Mouse (Mus musculus) limb, embryonic 12.5 days (tissue): Measurements from ENCODE around the gene Actr3. TPM values are rescaled to one million over a fixed set of nuclear protein-coding genes. Genes with fewer than 3 reads are reported as not detected.
"Not testable (repeated sequence)": the region's sequence is repeated elsewhere in the genome, so short reads cannot be mapped to it uniquely, and the experiment has no call there.

Experiments
- ATAC-seq: fragments of 200-750 bp; cut with Nextera tagmentation; 2 replicates; pipeline ENCODE4 v1.8.0; 2017; ENCODE audit warnings: low read depth, moderate TSS enrichment; ENCODE audit not compliant: insufficient number of reproducible peaks, insufficient read depth, low FRiP score, low TSS enrichment
- H3K27ac ChIP-seq: fragments of 300-500 bp; sonication (generic); 2 replicates; pipeline ENCODE4 v1.5.1; 2016; ENCODE audit warnings: mild to moderate bottlenecking, moderate library complexity
- H3K27me3 ChIP-seq: fragments of 300-500 bp; sonication (generic); 2 replicates; pipeline ENCODE4 v1.6.1; 2016; ENCODE audit warnings: mild to moderate bottlenecking, moderate library complexity
- H3K36me3 ChIP-seq: fragments of 300-500 bp; sonication (generic); 2 replicates; pipeline ENCODE4 v1.6.1; 2016; ENCODE audit warnings: mild to moderate bottlenecking, moderate library complexity
- H3K4me1 ChIP-seq: fragments of 300-500 bp; sonication (generic); replicated peaks from 2 replicates; pipeline ENCODE4 v1.6.1; 2016
- H3K4me2 ChIP-seq: fragments of 300-500 bp; sonication (generic); 2 replicates; pipeline ENCODE4 v1.6.1; 2016; ENCODE audit warnings: mild to moderate bottlenecking, moderate library complexity
- H3K4me3 ChIP-seq: fragments of 300-500 bp; sonication (generic); replicated peaks from 2 replicates; pipeline ENCODE4 v1.5.1; 2016; ENCODE audit warnings: mild to moderate bottlenecking
- H3K9ac ChIP-seq: fragments of 300-500 bp; sonication (generic); replicated peaks from 2 replicates; pipeline ENCODE4 v1.6.1; 2016; ENCODE audit warnings: mild to moderate bottlenecking, moderate library complexity
- H3K9me3 ChIP-seq: fragments of 300-500 bp; sonication (generic); 2 replicates; pipeline ENCODE4 v1.6.1; 2016; ENCODE audit warnings: mild to moderate bottlenecking, moderate library complexity
- WGBS: fragments of 180-500 bp; shearing (Covaris S2); methylation state at CpG from one replicate; pipeline ENCODE4 v1.1.7; 2016; 5-methylcytosine and 5-hydroxymethylcytosine counted together
- polyA plus RNA-seq: library from polyadenylated mRNA; unstranded; fragments of >200 nt; fragmentation: Nextera tagmentation; extraction: Ambion mirVana; gene quantifications from 2 replicates; pipeline ENCODE4 v1.2.1, GENCODE M21; 2016

The Actr3 gene
- polyA plus RNA-seq, 1 experiment from 2014 or later = 214 TPM

- H3K4me3 ChIP-seq, H3K4me2 ChIP-seq, H3K27ac ChIP-seq, H3K27me3 ChIP-seq, ATAC-seq, H3K4me1 ChIP-seq, H3K9ac ChIP-seq, H3K9me3 ChIP-seq: not testable (repeated sequence)
- H3K36me3 ChIP-seq = peaks cover 58% of the 10 kb centered on the region
- WGBS = 94% methylated on average over 5 of the region's 5 CpGs
These were observed 42.2 kb downstream of the Actr3 start for GRCm38 (mm10) chr1:125393324-125393723.

GRCm38 (mm10) chr1:125390065-125390754, 45.3 kb downstream of the Actr3 start:
- ATAC-seq, H3K4me3 ChIP-seq: not testable (repeated sequence)

GRCm38 (mm10) chr1:125389634-125390033, 45.9 kb downstream of the Actr3 start:
- not testable (repeated sequence) for H3K27me3 ChIP-seq, H3K9me3 ChIP-seq, H3K4me3 ChIP-seq, H3K27ac ChIP-seq, H3K4me2 ChIP-seq, ATAC-seq, H3K9ac ChIP-seq, H3K4me1 ChIP-seq
- peaks cover 26% of the 10 kb centered on the region for H3K36me3 ChIP-seq
- 90% methylated on average over 1 of the region's 1 CpGs for WGBS

More at GRCm38 (mm10) chr1:125390065-125390754, 45.3 kb downstream of the Actr3 start:
- not testable (repeated sequence) for H3K4me2 ChIP-seq, H3K27me3 ChIP-seq, H3K9me3 ChIP-seq, H3K27ac ChIP-seq, H3K9ac ChIP-seq, H3K4me1 ChIP-seq
- H3K36me3 ChIP-seq = peaks cover 30% of the 10 kb centered on the region
- WGBS = 81% methylated on average over 4 of the region's 4 CpGs

GRCm38 (mm10) chr1:125388370-125388769, 47.2 kb downstream of the Actr3 start:
- Histone ChIP-seq H3K4me2 (no peak overlapping the region), H3K4me1 (no peaks in the 10 kb centered on the region), H3K9me3 (no peaks in the 10 kb centered on the region), H3K27me3 (no peaks in the 10 kb centered on the region), H3K9ac (no peak overlapping the region), H3K4me3 (no peak overlapping the region), H3K36me3 (peaks cover 20% of the 10 kb centered on the region), H3K27ac (0 out of 2 replicates have a peak overlapping the region, but pooled peaks have one; percentile 12)
- no peak for ATAC-seq
- 40% methylated on average over 3 of the region's 3 CpGs for WGBS

GRCm38 (mm10) chr1:125386217-125386616, 49.3 kb downstream of the Actr3 start:
- Histone ChIP-seq H3K4me2 (no peak overlapping the region), H3K27me3 (no peaks in the 10 kb centered on the region), H3K9ac (no peak overlapping the region), H3K9me3 (no peaks in the 10 kb centered on the region), H3K4me3 (no peak overlapping the region), H3K4me1 (no peaks in the 10 kb centered on the region), H3K27ac (no peak overlapping the region), H3K36me3 (peaks cover 6% of the 10 kb centered on the region; the same call in 1 of the 2 replicates)
- ATAC-seq = no peak
- WGBS = 69% methylated on average over 7 of the region's 7 CpGs

- Histone ChIP-seq H3K4me1 (no peaks in the 10 kb centered on the region), H3K27me3 (no peaks in the 10 kb centered on the region), H3K36me3 (no peaks in the 10 kb centered on the region), H3K4me3 (no peak overlapping the region), H3K4me2 (no peak overlapping the region), H3K27ac (no peak overlapping the region), H3K9ac (no peak overlapping the region), H3K9me3 (no peaks in the 10 kb centered on the region)
- ATAC-seq = no peak
- 61% methylated on average over 6 of the region's 6 CpGs for WGBS
These were observed 52.9 kb downstream of the Actr3 start for GRCm38 (mm10) chr1:125382622-125383021.

GRCm38 (mm10) chr1:125378889-125379288, 56.6 kb downstream of the Actr3 start:
- Histone ChIP-seq H3K4me1 (no peaks in the 10 kb centered on the region), H3K27me3 (no peaks in the 10 kb centered on the region), H3K4me3 (no peak overlapping the region), H3K4me2 (no peak overlapping the region), H3K9ac (no peak overlapping the region), H3K9me3 (no peaks in the 10 kb centered on the region), H3K27ac (no peak overlapping the region), H3K36me3 (no peaks in the 10 kb centered on the region)
- 62% methylated on average over 3 of the region's 3 CpGs for WGBS
- no peak for ATAC-seq

GRCm38 (mm10) chr1:125372855-125373254, 62.7 kb downstream of the Actr3 start:
- WGBS = 74% methylated on average over 5 of the region's 5 CpGs
- Histone ChIP-seq H3K36me3 (no peaks in the 10 kb centered on the region), H3K9me3 (no peaks in the 10 kb centered on the region), H3K4me1 (no peaks in the 10 kb centered on the region), H3K27me3 (no peaks in the 10 kb centered on the region), H3K4me3 (no peak overlapping the region), H3K9ac (no peak overlapping the region), H3K27ac (no peak overlapping the region), H3K4me2 (no peak overlapping the region)
- no peak for ATAC-seq

GRCm38 (mm10) chr1:125370779-125371178, 64.7 kb downstream of the Actr3 start:
- no peak for ATAC-seq
- WGBS = 32% methylated on average over 6 of the region's 6 CpGs
- Histone ChIP-seq H3K4me1 (no peaks in the 10 kb centered on the region), H3K27me3 (no peaks in the 10 kb centered on the region), H3K4me3 (no peak overlapping the region), H3K27ac (no peak overlapping the region), H3K4me2 (no peak overlapping the region), H3K36me3 (no peaks in the 10 kb centered on the region), H3K9me3 (no peaks in the 10 kb centered on the region), H3K9ac (no peak overlapping the region)

- Histone ChIP-seq H3K36me3 (no peaks in the 10 kb centered on the region), H3K27ac (no peak overlapping the region), H3K27me3 (no peaks in the 10 kb centered on the region), H3K9ac (no peak overlapping the region), H3K4me2 (no peak overlapping the region), H3K4me3 (no peak overlapping the region), H3K4me1 (no peaks in the 10 kb centered on the region), H3K9me3 (no peaks in the 10 kb centered on the region)
- 97% methylated on average over 4 of the region's 4 CpGs for WGBS
- no peak for ATAC-seq
These were observed 70.0 kb downstream of the Actr3 start for GRCm38 (mm10) chr1:125365576-125365975.

- 81% methylated on average over 4 of the region's 4 CpGs for WGBS
- Histone ChIP-seq H3K27ac (no peak overlapping the region), H3K36me3 (no peaks in the 10 kb centered on the region), H3K4me1 (no peaks in the 10 kb centered on the region), H3K4me2 (no peak overlapping the region), H3K9me3 (peaks cover 5% of the 10 kb centered on the region; the same call in 1 of the 2 replicates), H3K9ac (no peak overlapping the region), H3K27me3 (no peaks in the 10 kb centered on the region), H3K4me3 (no peak overlapping the region)
- no peak for ATAC-seq
These were observed 84.0 kb downstream of the Actr3 start for GRCm38 (mm10) chr1:125351416-125352037.
